Mouse (Mus musculus): ENCODE results near the gene C2. TPM values are rescaled to one million over a fixed set of nuclear protein-coding genes. Genes with fewer than 3 reads are reported as not detected.

Gene C2
- polyA plus RNA-seq, 1 experiment from 2014 or later: 6.2 TPM

- Histone ChIP-seq H3K27me3 (replicated peaks) (no peaks in the 10 kb centered on the region), H3K9me3 (no peaks in the 10 kb centered on the region), H3K4me3 (replicated peaks) (no peak overlapping the region), H3K9ac (no peak overlapping the region), H3K36me3 (no peaks in the 10 kb centered on the region), H3K4me1 (no peaks in the 10 kb centered on the region), H3K27ac (no peak overlapping the region), H3K4me2 (no peak overlapping the region)
- WGBS: 54% methylated on average over 7 of the region's 7 CpGs
- ATAC-seq (ENCODE audit: insufficient read depth, low FRiP score, low read depth): no peak
These were observed 32.1 kb downstream of the C2 start for GRCm38 (mm10) chr17:34865981-34866380.

- Histone ChIP-seq H3K4me3 (replicated peaks) (no peak within 1 kb of the TSS), H3K4me1 (no peaks in the 10 kb centered on the region), H3K36me3 (no peaks in the 10 kb centered on the region; the same call in 1 of the 2 replicates), H3K9me3 (no peaks in the 10 kb centered on the region), H3K27me3 (replicated peaks) (no peaks in the 10 kb centered on the region), H3K27ac (no peak within 1 kb of the TSS), H3K9ac (no peak within 1 kb of the TSS), H3K4me2 (no peak within 1 kb of the TSS)
- ATAC-seq (ENCODE audit: insufficient read depth, low FRiP score, low read depth): peak; percentile 50
- WGBS: 40% methylated on average over 8 of the region's 8 CpGs
These were observed 35.5 kb downstream of the C2 start, which contains the start of gene Cfb for GRCm38 (mm10) chr17:34862416-34863081. Gene Cfb, minus strand, starts transcription at chr17:34862518.

- H3K9ac ChIP-seq: no peak overlapping the region
- no peak overlapping the region for H3K4me3 ChIP-seq (replicated peaks)
- H3K27me3 ChIP-seq (replicated peaks): no peaks in the 10 kb centered on the region
- WGBS: 59% methylated on average over 13 of the region's 13 CpGs
- peak; percentile 52 for ATAC-seq (ENCODE audit: insufficient read depth, low FRiP score, low read depth)
- H3K4me2 ChIP-seq: no peak overlapping the region
- no peaks in the 10 kb centered on the region for H3K9me3 ChIP-seq
- H3K36me3 ChIP-seq: peaks cover 6% of the 10 kb centered on the region
- no peak overlapping the region for H3K27ac ChIP-seq
- no peaks in the 10 kb centered on the region for H3K4me1 ChIP-seq
These were observed 36.2 kb downstream of the C2 start for GRCm38 (mm10) chr17:34861704-34862415.

- Histone ChIP-seq H3K4me1 (no peaks in the 10 kb centered on the region), H3K9me3 (no peaks in the 10 kb centered on the region), H3K27ac (no peak overlapping the region), H3K9ac (no peak overlapping the region), H3K4me3 (replicated peaks) (no peak overlapping the region), H3K27me3 (replicated peaks) (no peaks in the 10 kb centered on the region), H3K4me2 (no peak overlapping the region), H3K36me3 (peaks cover 13% of the 10 kb centered on the region)
- 78% methylated on average over 9 of the region's 9 CpGs for WGBS
- no peak for ATAC-seq (ENCODE audit: insufficient read depth, low FRiP score, low read depth)
These were observed 37.6 kb downstream of the C2 start for GRCm38 (mm10) chr17:34860514-34860913.

- H3K4me3 ChIP-seq (replicated peaks): no peak overlapping the region
- H3K27me3 ChIP-seq (replicated peaks): no peaks in the 10 kb centered on the region
- H3K4me2 ChIP-seq: no peak overlapping the region
- WGBS: 87% methylated on average over 4 of the region's 4 CpGs
- ATAC-seq (ENCODE audit: insufficient read depth, low FRiP score, low read depth): no peak
- peaks cover 25% of the 10 kb centered on the region for H3K36me3 ChIP-seq
- no peak overlapping the region for H3K27ac ChIP-seq
- no peaks in the 10 kb centered on the region for H3K4me1 ChIP-seq
- no peaks in the 10 kb centered on the region for H3K9me3 ChIP-seq
- no peak overlapping the region for H3K9ac ChIP-seq
These were observed 39.4 kb downstream of the C2 start for GRCm38 (mm10) chr17:34858670-34859069.

GRCm38 (mm10) chr17:34855825-34856224 lies 42.2 kb downstream of the C2 start:
- ATAC-seq (ENCODE audit: insufficient read depth, low FRiP score, low read depth): no peak; the same call in 1 of the 2 replicates
- Histone ChIP-seq H3K27me3 (replicated peaks) (no peaks in the 10 kb centered on the region), H3K9me3 (no peaks in the 10 kb centered on the region), H3K4me2 (no peak overlapping the region), H3K4me1 (peaks cover 14% of the 10 kb centered on the region), H3K4me3 (replicated peaks) (no peak overlapping the region), H3K36me3 (peaks cover 40% of the 10 kb centered on the region), H3K9ac (no peak overlapping the region), H3K27ac (no peak overlapping the region)
- 37% methylated on average over 3 of the region's 3 CpGs for WGBS

GRCm38 (mm10) chr17:34854761-34855160 lies 43.3 kb downstream of the C2 start:
- Histone ChIP-seq H3K27ac (no peak overlapping the region), H3K4me3 (replicated peaks) (no peak overlapping the region), H3K36me3 (peaks cover 40% of the 10 kb centered on the region), H3K9me3 (no peaks in the 10 kb centered on the region), H3K4me1 (peaks cover 18% of the 10 kb centered on the region), H3K4me2 (no peak overlapping the region), H3K27me3 (replicated peaks) (no peaks in the 10 kb centered on the region), H3K9ac (no peak overlapping the region)
- 72% methylated on average over 3 of the region's 3 CpGs for WGBS
- no peak for ATAC-seq (ENCODE audit: insufficient read depth, low FRiP score, low read depth)

GRCm38 (mm10) chr17:34853511-34853910 lies 44.6 kb downstream of the C2 start:
- WGBS: 75% methylated on average over 8 of the region's 8 CpGs
- H3K4me1 ChIP-seq: peaks cover 25% of the 10 kb centered on the region
- H3K9me3 ChIP-seq: no peaks in the 10 kb centered on the region
- no peak for ATAC-seq (ENCODE audit: insufficient read depth, low FRiP score, low read depth)
- H3K4me3 ChIP-seq (replicated peaks): no peak overlapping the region
- no peak overlapping the region for H3K27ac ChIP-seq
- H3K9ac ChIP-seq: no peak overlapping the region
- H3K36me3 ChIP-seq: peaks cover 40% of the 10 kb centered on the region
- H3K27me3 ChIP-seq (replicated peaks): no peaks in the 10 kb centered on the region
- H3K4me2 ChIP-seq: no peak overlapping the region

- H3K4me2 ChIP-seq: peak overlapping the region; percentile 95
- ATAC-seq (ENCODE audit: insufficient read depth, low FRiP score, low read depth): peak; percentile 16
- peak overlapping the region; percentile 55 for H3K27ac ChIP-seq
- H3K4me3 ChIP-seq (replicated peaks): peak overlapping the region; percentile 69
- peaks cover 41% of the 10 kb centered on the region for H3K36me3 ChIP-seq
- peaks cover 25% of the 10 kb centered on the region for H3K4me1 ChIP-seq
- H3K9me3 ChIP-seq: no peaks in the 10 kb centered on the region
- peak overlapping the region; percentile 93 for H3K9ac ChIP-seq
- no peaks in the 10 kb centered on the region for H3K27me3 ChIP-seq (replicated peaks)
- 1% methylated on average over 25 of the region's 25 CpGs for WGBS
These were observed 47.4 kb downstream of the C2 start for GRCm38 (mm10) chr17:34850517-34851125.

- H3K4me3 ChIP-seq (replicated peaks): peak within 1 kb of the TSS; percentile 69
- H3K4me2 ChIP-seq: peak within 1 kb of the TSS; percentile 95
- no peaks in the 10 kb centered on the region for H3K9me3 ChIP-seq
- peak; percentile 97 for ATAC-seq (ENCODE audit: insufficient read depth, low FRiP score, low read depth)
- peaks cover 25% of the 10 kb centered on the region for H3K4me1 ChIP-seq
- H3K27me3 ChIP-seq (replicated peaks): no peaks in the 10 kb centered on the region
- peak within 1 kb of the TSS; percentile 93 for H3K9ac ChIP-seq
- peak within 1 kb of the TSS; percentile 55 for H3K27ac ChIP-seq
- peaks cover 41% of the 10 kb centered on the region for H3K36me3 ChIP-seq
- WGBS: 1% methylated on average over 63 of the region's 65 CpGs
These were observed 48.1 kb downstream of the C2 start, which contains the start of the genes Skiv2l and Nelfe for GRCm38 (mm10) chr17:34849722-34850516. Gene Skiv2l, minus strand, starts transcription at chr17:34850210. Gene Nelfe, plus strand, starts transcription at chr17:34850391.

GRCm38 (mm10) chr17:34847615-34848014 lies 50.5 kb downstream of the C2 start:
- H3K4me1 ChIP-seq: peaks cover 25% of the 10 kb centered on the region
- H3K36me3 ChIP-seq: peaks cover 32% of the 10 kb centered on the region; the same call in 1 of the 2 replicates
- H3K9ac ChIP-seq: no peak overlapping the region
- H3K9me3 ChIP-seq: no peaks in the 10 kb centered on the region
- H3K4me3 ChIP-seq (replicated peaks): no peak overlapping the region
- no peak overlapping the region for H3K4me2 ChIP-seq
- ATAC-seq (ENCODE audit: insufficient read depth, low FRiP score, low read depth): no peak
- 92% methylated on average over 7 of the region's 7 CpGs for WGBS
- no peak overlapping the region for H3K27ac ChIP-seq
- no peaks in the 10 kb centered on the region for H3K27me3 ChIP-seq (replicated peaks)
